Mouse (Mus musculus) urinary bladder, postnatal 14 days (tissue): ENCODE measurements around the gene Aurka.

Experiments used
- DNase-seq: peaks from one replicate; pipeline ENCODE4 v3.0.0; 2021; ENCODE audit warnings: low spot score

Gene Aurka

GRCm38 (mm10) chr2:172370411-172371223, at the start of gene Aurka, which contains the start of gene Cstf1:
TSS of gene Aurka (minus strand) at chr2:172370535.
TSS of gene Cstf1 (plus strand) at chr2:172370681.
- peak; percentile 95 for DNase-seq

- no peak for DNase-seq
Measured at GRCm38 (mm10) chr2:172418208-172418607, 47.9 kb upstream of the Aurka start.

- DNase-seq: no peak
Measured at GRCm38 (mm10) chr2:172416876-172417275, 46.5 kb upstream of the Aurka start.

GRCm38 (mm10) chr2:172416218-172416617, 45.9 kb upstream of the Aurka start:
- DNase-seq: no peak

GRCm38 (mm10) chr2:172413894-172414293, 43.6 kb upstream of the Aurka start:
- DNase-seq: no peak

- DNase-seq: no peak
Measured at GRCm38 (mm10) chr2:172413273-172413672, 42.9 kb upstream of the Aurka start.

GRCm38 (mm10) chr2:172412454-172412853, 42.1 kb upstream of the Aurka start:
- no peak for DNase-seq

- no peak for DNase-seq
Measured at GRCm38 (mm10) chr2:172411091-172411490, 40.8 kb upstream of the Aurka start.

- no peak for DNase-seq
Measured at GRCm38 (mm10) chr2:172410686-172411085, 40.4 kb upstream of the Aurka start.

GRCm38 (mm10) chr2:172407499-172407898, 37.2 kb upstream of the Aurka start:
- DNase-seq: no peak

- no peak for DNase-seq
Measured at GRCm38 (mm10) chr2:172406173-172406572, 35.8 kb upstream of the Aurka start.

GRCm38 (mm10) chr2:172405011-172405410, 34.7 kb upstream of the Aurka start:
- DNase-seq: no peak

GRCm38 (mm10) chr2:172404239-172404638, 33.9 kb upstream of the Aurka start:
- no peak for DNase-seq

- DNase-seq: no peak
Measured at GRCm38 (mm10) chr2:172401116-172401825, 30.9 kb upstream of the Aurka start.

- no peak for DNase-seq
Measured at GRCm38 (mm10) chr2:172399901-172400300, 29.6 kb upstream of the Aurka start.

- no peak for DNase-seq
Measured at GRCm38 (mm10) chr2:172395961-172396360, 25.6 kb upstream of the Aurka start.

GRCm38 (mm10) chr2:172394671-172395070, 24.3 kb upstream of the Aurka start:
- DNase-seq: no peak

GRCm38 (mm10) chr2:172394052-172394392, 23.7 kb upstream of the Aurka start:
- DNase-seq: no peak

GRCm38 (mm10) chr2:172393391-172394051, 23.2 kb upstream of the Aurka start, which contains the start of gene Cass4:
TSS of gene Cass4 (plus strand) at chr2:172393794.
- no peak for DNase-seq

GRCm38 (mm10) chr2:172392041-172392521, 21.7 kb upstream of the Aurka start:
- no peak for DNase-seq

GRCm38 (mm10) chr2:172390341-172390740, 20.0 kb upstream of the Aurka start:
- DNase-seq: no peak

GRCm38 (mm10) chr2:172384715-172385114, 14.4 kb upstream of the Aurka start:
- no peak for DNase-seq

- DNase-seq: no peak
Measured at GRCm38 (mm10) chr2:172381898-172382297, 11.6 kb upstream of the Aurka start.
